Mouse (Mus musculus): ENCODE measurements at regions not wholly inside any gene's neighbourhood (a gene's known extent, or its start where the extent isn't known, plus 50 kb on each side); places are given as distances from the start of the nearest gene placed in this dataset.
A peak's percentile ranks its signal among the peaks of the same experiment; 100 is the strongest.

- no peak for DNase-seq
- intact Hi-C loops (cut with DNase I): no loop called here
Observed at GRCm38 (mm10) chr6:34246512-34246911, 69.6 kb upstream of the Slc35b4 start.

DNA sequence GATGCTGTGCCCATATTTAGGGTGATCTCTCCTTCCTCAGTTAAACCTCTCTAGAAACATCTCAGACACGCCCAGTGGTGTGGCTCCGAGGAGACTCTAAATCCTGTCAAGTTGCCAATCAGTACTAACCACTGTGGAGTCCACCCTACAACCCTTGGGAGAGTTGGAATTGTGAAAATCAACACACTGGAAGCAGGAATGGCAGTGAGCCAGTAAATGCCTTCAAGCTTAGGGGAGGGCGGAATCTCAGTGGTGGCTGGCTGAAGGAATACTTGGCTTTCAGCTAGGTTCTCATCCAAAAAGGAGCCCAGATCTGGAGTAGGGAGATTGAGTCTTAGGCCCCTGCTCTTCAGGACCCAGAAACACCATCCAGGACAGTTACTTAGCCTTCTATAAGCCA lies 66.1 kb upstream of the Slc35b4 start:
- intact Hi-C loops (cut with DNase I): no loop called here
- DNase-seq: no peak

- no peak for DNase-seq
- intact Hi-C loops (cut with DNase I): no loop called here
Observed at GRCm38 (mm10) chr6:34242486-34242885, 65.6 kb upstream of the Slc35b4 start.

DNA sequence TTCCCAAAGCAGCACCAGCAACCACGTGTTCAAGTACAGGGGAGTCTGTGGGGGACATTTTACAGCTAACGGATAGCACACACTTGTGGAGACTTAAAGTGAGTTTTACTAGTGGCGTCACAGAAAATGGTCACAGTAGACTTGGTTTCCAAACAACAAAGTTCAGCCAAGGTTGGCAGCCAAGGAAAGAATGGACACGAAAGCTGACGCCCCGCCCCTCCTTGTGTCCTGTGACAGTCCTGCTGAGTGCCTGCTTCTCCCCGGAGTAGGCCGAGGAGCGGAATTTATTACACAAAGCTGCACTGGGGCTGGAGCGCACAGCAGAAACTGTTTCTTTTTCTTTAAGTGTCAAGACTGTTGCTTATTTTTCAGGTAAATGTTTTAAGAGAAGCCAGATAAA lies 58.2 kb upstream of the Slc35b4 start:
- DNase-seq: no peak
- intact Hi-C loops (cut with DNase I): no loop called here

DNA sequence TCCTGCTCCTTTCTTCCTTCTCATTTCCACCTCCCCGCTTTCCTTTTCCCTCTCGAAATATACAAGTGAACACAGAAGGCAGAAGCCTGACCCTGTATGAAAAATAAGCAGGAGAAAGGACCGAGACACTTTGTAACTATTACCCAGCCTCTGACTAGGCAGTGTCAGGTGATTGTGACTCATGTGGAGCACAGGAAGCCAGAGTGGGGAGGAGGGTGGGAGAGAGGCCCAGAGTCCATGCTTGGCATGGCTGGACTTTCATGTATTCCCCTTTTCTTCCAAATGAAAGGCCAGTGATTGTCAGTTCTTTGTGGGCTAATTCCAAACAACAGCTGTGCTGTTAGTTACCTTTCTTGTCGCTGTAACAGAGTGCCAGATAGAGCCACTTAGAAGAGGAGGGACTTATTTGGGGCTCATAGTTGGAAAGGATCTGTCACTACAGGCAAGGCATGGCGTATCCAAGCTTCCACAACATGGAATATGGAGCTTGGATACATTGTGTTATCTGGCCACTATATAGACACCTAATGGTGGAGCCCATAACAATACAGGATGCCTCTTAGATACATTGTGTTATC lies 57.6 kb upstream of the Slc35b4 start:
- no peak for DNase-seq
- intact Hi-C loops (cut with DNase I): no loop called here

GRCm38 (mm10) chr6:34230768-34231381 lies 54.0 kb upstream of the Slc35b4 start:
- DNase-seq: peak; percentile 47
- intact Hi-C loops (cut with DNase I): no loop called here

GRCm38 (mm10) chr6:34227131-34227530 lies 50.2 kb upstream of the Slc35b4 start:
- intact Hi-C loops (cut with DNase I): no loop called here
- DNase-seq: no peak

All from left cerebral cortex, postnatal 4 days (tissue).